Mouse (Mus musculus) stomach, postnatal 0 days (tissue): ENCODE data around the gene Slc9b2.

Source experiments
- CTCF ChIP-seq: IDR thresholded peaks from 2 replicates; pipeline ENCODE4 v1.5.1; 2016; ENCODE audit warnings: antibody characterized with exemption, low read depth, mild to moderate bottlenecking, moderate library complexity
- EP300 ChIP-seq: optimal IDR thresholded peaks from 2 replicates; pipeline ENCODE3; 2016; ENCODE audit warnings: antibody characterized with exemption

DNA sequence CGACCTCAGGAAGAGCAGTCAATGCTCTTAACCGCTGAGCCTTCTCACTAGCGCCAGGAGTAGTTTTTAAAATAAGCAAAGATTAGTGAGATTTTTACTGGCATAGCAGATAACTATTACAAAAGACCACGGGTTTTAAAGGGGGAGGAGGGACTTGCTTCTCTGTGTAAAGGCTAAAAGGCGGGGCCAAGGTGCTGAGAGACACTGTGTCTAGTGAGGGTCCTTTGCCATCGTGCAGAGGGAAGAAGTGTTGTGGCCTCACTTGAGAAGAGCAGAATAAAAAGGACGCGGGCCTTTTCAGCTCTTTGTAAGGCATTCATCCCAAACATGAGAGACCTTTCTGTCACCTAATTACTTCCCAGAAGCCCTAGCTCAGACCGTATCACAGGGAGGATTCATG, 2.9 kb upstream of the Slc9b2 start:
- TF ChIP-seq CTCF = no peak
- no peak for TF ChIP-seq EP300
